Mouse (Mus musculus): ENCODE results near the gene Gsdma3. TPM values are rescaled to one million over a fixed set of nuclear protein-coding genes. Genes with fewer than 3 reads are reported as not detected.
"Not testable (repeated sequence)": the region's sequence is repeated elsewhere in the genome, so short reads cannot be mapped to it uniquely, and the experiment has no call there.

The Gsdma3 gene
- total RNA-seq, 2 experiments from 2014 or later, result 15.6 to 19.6 TPM

DNA sequence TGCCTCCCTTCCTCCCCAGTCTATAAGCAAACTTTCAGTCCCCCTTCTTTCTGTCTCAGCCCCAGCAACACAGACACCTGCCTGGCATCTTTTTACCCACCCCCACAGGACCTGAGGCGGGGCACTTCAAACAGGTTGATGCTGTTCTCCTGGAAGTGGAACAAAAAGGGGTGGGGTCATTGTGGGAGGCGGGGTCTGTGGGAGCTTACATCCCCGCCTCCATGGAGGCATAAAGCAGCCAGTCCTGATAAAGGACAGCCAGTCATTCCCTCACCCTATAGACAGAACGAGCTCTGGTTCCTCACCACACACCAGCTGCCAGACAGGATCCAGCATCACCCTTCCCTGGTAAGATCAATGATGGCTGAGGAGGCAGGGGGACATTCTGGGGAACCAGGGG lies 37.9 kb downstream of the Gsdma3 start, which contains the start of gene Gsdma:
TSS of gene Gsdma (plus strand) at position 261 of the 400 bp plus-strand sequence.
- DNase-seq (ENCODE audit: low spot score in 2 of 2), result no peak

DNA sequence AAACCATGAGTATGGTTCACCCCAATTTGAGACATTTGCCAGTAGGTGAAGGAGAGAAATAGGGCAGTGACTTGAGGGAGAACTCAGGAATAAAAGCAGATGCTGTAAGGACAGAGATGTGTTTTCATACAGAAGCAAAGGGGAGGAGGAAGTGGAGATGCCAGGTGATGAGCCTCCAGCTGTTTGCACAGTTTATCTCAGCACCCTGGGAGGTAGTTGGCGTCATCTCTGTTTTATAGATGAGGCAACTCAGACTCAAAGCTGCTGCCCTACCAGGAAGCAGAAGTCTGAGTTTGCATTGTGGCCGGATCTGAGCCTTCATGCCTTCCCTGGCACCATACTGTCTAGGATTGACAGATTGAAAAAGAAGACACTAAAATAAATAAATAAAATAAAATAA lies 42.8 kb downstream of the Gsdma3 start:
- DNase-seq (ENCODE audit: low spot score in 2 of 2), result no peak

DNA sequence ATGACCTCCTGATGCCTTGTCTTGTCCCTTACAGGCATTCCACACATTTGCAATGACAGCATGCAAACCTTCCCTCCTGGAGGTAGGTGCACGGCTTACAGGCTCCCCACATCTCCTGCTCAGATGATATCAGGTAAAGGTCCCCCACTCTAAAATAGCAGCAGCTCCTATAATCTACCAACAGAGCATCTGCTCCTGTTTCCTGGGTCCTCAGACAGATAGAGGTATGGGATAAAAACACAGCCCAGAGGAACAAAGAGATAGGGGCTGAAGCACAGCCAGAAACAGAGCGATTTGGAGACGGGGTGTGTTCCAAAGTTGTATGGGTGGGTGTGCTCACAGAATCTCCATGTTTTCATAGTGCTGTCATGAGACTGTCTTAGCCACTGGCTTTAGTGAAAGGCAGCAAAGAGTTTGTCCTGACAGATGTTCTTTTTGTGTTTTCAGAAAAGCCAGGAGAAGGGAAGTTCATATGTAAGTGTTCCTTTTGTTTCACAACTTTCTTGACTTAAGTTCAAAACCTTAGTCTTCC lies 45.2 kb downstream of the Gsdma3 start:
- DNase-seq (ENCODE audit: low spot score in 2 of 2), result no peak

DNA sequence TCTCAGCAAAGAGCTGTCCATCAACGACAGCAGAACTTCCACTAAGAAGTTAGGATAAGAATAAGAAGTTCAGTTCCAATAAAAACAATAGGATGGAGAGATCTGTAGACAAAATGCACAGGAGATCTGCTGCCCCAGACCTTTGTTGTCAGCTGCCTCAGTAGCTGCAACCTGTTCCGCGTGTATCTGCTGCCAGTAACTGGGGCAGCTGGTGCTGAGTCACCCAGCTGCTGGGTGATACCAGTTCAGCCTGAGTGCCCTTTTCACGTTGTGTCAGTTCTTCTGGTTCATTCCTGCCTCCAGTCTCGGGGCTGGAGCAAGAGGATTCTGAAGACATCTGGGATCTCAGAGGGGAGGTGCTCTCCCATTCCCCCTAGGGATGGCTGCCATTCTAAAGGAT lies 45.7 kb downstream of the Gsdma3 start:
- DNase-seq (ENCODE audit: low spot score in 2 of 2), result peak in 1 of 2 experiments; percentile 20

DNA sequence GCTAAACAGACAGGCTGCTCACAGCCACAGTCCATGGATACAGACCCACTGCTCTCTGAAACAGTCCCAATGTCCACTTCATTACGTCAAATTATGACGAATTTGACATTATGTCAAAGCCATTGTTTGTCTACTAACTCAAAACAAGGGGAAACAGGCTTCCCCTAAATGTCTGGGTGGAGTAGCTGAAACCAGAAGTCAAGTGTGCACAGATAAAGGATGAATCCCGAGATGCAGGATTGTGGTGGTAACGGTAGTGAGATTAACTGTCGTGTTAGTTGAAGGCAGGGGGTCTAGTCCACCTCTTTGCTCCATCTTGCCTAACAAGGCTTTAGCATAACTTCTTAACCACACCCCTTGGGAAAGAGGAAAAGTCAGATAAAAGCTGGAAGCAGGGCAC lies 46.3 kb downstream of the Gsdma3 start:
- DNase-seq (ENCODE audit: low spot score in 2 of 2), result no peak

DNA sequence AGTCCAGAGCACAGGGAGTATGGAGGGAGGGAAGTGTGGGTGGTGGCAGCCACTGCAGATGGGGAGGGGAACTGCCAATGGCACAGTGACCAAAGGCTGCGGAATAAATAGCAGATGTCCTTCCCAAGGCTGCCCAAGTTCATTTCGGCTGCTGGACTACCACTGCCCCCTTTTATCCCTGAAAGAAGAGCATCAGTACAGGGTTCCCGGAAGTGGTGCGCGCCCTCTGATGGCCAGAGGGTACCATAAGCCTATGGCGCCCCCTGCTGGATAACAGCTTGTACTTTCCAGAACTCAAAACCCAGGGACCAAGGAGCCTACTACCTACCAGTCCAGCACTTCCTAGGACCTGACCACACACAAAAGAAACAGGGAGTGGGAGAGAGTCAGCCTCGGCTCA lies 47.0 kb downstream of the Gsdma3 start:
- DNase-seq (ENCODE audit: low spot score in 2 of 2), result peak; percentile 31 to 54

DNA sequence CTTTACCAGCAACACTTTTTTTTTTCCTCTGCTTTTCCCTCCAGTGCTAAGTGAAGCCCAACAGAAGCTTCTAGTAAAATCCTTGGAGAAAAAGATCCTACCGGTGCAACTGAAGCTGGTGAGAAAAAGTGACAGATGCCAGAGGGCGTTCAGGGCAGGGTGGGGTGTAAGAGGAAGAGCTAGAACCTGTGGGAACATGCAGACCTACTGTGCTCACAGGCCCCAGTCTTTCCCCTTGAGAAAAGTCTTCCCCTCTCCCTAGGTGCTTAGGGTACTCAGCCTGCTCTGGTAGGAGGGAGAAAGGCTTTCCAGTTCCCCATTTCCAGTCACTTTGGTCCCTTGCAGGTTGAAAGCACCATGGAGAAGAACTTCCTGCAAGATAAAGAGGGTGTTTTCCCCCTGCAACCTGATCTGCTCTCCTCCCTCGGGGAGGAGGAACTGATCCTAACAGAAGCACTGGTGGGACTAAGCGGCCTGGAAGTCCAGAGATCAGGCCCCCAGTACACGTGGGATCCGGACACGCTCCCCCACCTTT lies 49.7 kb downstream of the Gsdma3 start:
- no peak for DNase-seq (ENCODE audit: low spot score in 2 of 2)

DNA sequence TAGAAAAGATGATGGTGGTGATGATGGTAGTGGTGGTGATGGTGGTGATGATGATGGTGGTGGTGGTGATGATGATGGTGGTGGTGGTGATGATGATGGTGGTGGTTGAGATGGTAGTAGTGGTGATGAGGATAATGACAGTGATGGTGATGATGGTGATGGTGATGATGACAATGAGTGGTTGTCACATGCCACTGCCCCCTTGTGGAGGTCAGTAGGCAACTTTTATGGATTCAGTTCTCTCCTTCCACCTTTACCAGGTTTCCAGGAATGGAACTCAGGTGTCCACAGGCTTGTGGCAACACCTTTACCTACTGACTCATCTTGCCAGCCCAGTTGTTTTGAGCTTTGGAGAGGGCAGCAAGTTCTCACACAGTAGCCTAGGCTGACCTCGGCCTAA lies 53.9 kb downstream of the Gsdma3 start:
- no peak for DNase-seq (ENCODE audit: low spot score in 2 of 2)

DNA sequence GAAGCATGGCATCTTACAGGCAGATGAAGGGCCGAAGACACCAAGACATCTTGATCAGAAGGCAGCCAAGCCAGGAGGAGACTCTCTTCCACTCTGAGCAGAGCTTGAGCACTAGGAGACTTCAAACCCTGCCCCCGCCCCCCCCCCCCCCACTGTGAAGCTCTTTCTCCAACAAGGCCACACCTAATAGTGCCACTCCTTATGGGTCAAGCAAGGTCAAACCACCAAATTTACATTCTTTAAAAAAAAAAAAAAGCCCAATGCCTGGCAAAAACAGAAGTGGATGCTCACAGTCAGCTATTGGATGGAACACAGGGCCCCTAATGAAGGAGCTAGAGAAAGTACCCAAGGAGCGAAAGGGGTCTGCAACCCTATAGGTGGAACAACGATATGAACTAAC lies 54.4 kb downstream of the Gsdma3 start:
- DNase-seq (ENCODE audit: low spot score in 2 of 2), result not testable (repeated sequence)

DNA sequence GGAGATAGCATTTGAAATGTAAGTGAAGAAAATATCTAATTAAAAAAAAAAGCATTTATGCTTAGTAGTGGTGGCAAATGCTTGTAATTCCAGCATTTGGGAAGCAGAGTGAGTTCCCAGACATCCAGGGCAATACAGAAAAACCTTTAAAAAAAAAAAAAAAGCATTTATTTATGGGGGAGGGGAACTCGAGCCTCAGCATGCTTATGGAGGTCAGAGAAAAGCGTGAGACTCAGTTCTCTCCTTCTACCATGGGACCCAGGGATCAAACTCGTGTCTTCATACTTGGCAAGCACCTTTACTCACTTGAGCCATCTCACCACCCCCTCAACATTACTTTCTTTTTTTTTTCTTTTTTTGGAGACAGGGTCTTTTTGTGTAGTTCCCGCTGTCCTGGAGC lies 55.0 kb downstream of the Gsdma3 start:
- DNase-seq (ENCODE audit: low spot score in 2 of 2), result no peak

DNA sequence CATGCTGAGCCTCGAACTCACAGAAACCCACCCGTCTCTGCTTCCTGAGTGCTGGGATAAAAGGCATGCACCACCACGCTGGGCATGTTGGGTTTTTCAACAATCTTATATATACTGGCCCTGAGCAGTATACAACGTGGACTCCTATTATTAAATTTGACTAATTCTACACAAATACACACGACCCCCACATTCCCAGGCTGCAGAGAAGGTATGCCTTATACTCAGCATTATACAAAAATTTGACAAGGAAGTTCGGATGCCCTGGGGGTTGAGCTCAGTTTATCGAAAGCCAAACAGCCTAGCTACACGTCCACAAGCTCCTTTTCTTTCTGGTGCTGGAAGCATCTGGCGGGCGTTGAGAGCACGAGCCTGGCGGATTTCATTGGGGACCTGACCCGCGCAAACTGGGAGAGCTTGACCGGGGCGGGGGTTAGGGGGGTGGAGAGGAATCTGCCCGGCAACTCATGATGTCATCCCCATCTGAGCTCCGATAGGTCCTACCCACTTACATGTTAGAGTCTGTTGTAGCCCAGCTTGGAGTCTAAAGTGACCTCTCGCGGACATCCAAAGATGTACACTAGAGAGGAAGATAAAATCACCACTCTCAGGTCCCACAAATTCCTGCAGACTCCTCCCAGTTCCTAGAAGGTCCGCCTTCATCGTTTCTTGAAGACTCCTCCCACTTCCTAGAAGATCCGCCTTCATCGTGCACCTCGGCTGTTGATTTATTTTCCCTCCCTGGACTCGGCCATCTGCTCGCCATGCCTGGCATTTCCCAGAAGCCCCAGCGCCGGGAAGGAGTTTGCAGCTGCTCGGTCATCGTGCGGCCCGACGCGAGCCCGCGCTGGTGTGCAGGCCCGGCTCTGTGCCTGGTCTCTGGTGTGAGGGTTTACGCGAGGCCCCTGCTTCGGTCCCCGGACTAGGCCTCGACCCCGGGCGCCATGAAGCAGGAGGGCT lies 55.9 kb downstream of the Gsdma3 start, which contains the start of gene Psmd3:
TSS of gene Psmd3 (plus strand) at position 769 of the 960 bp plus-strand sequence.
- DNase-seq (ENCODE audit: low spot score in 2 of 2), result peak; percentile 95 to 97

DNA sequence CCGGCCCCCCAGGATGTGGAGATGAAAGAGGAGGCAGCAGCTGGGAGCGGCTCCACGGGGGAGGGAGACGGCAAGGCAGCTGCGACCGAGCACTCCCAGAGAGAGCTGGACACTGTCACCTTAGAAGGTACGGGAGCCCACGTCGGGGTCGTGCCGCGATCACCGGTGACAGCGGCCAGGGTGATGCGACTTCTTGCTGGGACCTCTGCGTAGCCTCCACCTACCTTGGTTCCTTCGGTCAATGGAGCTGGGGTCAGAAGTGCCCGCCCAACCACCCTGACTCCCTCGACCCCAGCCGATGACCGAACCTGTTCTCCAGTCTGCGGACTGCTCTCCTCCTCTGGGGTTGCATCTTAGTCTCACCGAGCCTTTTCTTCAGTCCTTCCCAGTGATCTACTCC lies 56.7 kb downstream of the Gsdma3 start:
- no peak for DNase-seq (ENCODE audit: low spot score in 2 of 2)

DNA sequence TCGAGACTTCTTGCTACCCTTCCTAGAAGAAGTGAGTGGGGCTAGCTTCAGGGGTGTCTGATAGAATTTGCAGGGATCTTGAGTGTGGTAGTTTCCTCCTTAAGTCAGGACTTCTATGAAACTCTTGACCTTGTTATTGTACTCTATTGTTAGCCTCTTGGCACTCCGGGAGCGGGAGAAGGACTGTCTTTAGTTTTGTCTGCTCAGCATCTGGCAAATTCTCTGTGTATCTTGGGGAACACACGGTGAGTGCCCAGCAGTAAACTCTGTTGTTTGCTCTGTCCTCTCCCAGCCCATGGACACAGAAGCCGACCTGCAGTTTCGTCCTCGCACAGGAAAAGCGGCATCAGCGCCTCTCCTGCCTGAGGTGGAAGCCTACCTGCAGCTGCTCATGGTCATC lies 59.5 kb downstream of the Gsdma3 start:
- DNase-seq (ENCODE audit: low spot score in 2 of 2), result no peak

DNA sequence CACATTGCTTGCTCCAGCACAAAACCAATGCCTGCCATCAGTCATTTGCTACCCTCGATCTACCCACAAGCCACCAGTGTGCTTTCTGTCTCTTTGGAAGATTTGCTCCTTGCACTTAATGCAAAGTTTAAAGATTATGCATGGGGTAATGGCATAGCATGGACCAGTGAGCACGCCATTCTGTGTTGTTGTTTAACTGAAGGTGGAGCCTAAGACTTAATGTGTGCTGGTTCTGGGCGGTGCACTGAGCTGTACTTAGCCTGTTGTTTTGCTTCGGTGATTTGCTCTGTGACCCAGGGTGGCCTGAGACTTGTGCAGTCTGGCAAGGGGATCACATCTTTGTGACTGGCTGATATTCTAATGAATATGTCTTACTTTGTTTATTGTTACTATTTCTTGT lies 60.8 kb downstream of the Gsdma3 start:
- no peak for DNase-seq (ENCODE audit: low spot score in 2 of 2)

Other genes starting within 250 kb of the Gsdma3 start
- gene Tcap, start 242.5 kb upstream of the Gsdma3 start, total RNA-seq (2021), result 1 to 10 TPM in 1 of 2 experiments, not detected in 1; 3.5 TPM
- gene Pnmt, start 239.9 kb upstream of the Gsdma3 start, total RNA-seq (2021), result 100 to 1,000 TPM; 313 to 497 TPM
- 1 to 10 TPM; 5.3 to 6.2 TPM for gene Pgap3, start 225.9 kb upstream of the Gsdma3 start, total RNA-seq (2021)
- 1 to 10 TPM; 2.5 to 3.4 TPM for gene Erbb2, start 213.9 kb upstream of the Gsdma3 start, total RNA-seq (2021)
- 10 to 100 TPM; 89.5 to 94.5 TPM for gene Mien1, start 187.4 kb upstream of the Gsdma3 start, total RNA-seq (2021)
- under 1 TPM; 0.30 to 0.61 TPM for gene Grb7, start 180.0 kb upstream of the Gsdma3 start, total RNA-seq (2021)
- under 1 TPM; 0.46 to 0.86 TPM for gene Ikzf3, start 80.3 kb upstream of the Gsdma3 start, total RNA-seq (2021)
- gene Zpbp2, start 75.3 kb upstream of the Gsdma3 start, total RNA-seq (2021), result under 1 TPM; 0.22 to 0.43 TPM
- gene Ormdl3, start 39.0 kb upstream of the Gsdma3 start, total RNA-seq (2021), result 100 to 1,000 TPM; 118 to 184 TPM
- gene Lrrc3c, start 28.1 kb upstream of the Gsdma3 start, total RNA-seq (2021), result not detected
- gene Gm12355, start 699 bp upstream of the Gsdma3 start, total RNA-seq (2021), result 10 to 100 TPM; 10.4 to 11.6 TPM
- 1 to 10 TPM in 1 of 2 experiments, under 1 TPM in 1; 0.89 to 1.1 TPM for gene Gsdma2, start 20.4 kb downstream of the Gsdma3 start, total RNA-seq (2021)
- not detected for gene Gsdma, start 38.0 kb downstream of the Gsdma3 start, total RNA-seq (2021)
- 100 to 1,000 TPM; 114 to 118 TPM for gene Psmd3, start 56.2 kb downstream of the Gsdma3 start, total RNA-seq (2021)
- gene Csf3, start 74.9 kb downstream of the Gsdma3 start, total RNA-seq (2021), result not detected
- gene Med24, start 103.1 kb downstream of the Gsdma3 start, total RNA-seq (2021), result 10 to 100 TPM; 46.1 to 49.2 TPM
- gene Thra, start 114.3 kb downstream of the Gsdma3 start, total RNA-seq (2021), result 10 to 100 TPM; 90.2 to 91.0 TPM
- 100 to 1,000 TPM; 226 to 232 TPM for gene Nr1d1, start 149.0 kb downstream of the Gsdma3 start, total RNA-seq (2021)
- gene Msl1, start 169.2 kb downstream of the Gsdma3 start, total RNA-seq (2021), result 10 to 100 TPM; 82.3 to 97.4 TPM
- gene Casc3, start 178.5 kb downstream of the Gsdma3 start, total RNA-seq (2021), result 10 to 100 TPM; 36.8 to 41.9 TPM
- gene Rapgefl1, start 210.4 kb downstream of the Gsdma3 start, total RNA-seq (2021), result under 1 TPM; 0.36 to 0.58 TPM
- gene Wipf2, start 237.3 kb downstream of the Gsdma3 start, total RNA-seq (2021), result 10 to 100 TPM; 20.0 to 22.2 TPM